Mouse (Mus musculus): Measurements from ENCODE around the gene Slc9a8. TPM values are rescaled to one million over a fixed set of nuclear protein-coding genes. Genes with fewer than 3 reads are reported as not detected.

The Slc9a8 gene
- polyA plus RNA-seq, 1 experiment from 2014 or later, result 27.5 TPM

DNA sequence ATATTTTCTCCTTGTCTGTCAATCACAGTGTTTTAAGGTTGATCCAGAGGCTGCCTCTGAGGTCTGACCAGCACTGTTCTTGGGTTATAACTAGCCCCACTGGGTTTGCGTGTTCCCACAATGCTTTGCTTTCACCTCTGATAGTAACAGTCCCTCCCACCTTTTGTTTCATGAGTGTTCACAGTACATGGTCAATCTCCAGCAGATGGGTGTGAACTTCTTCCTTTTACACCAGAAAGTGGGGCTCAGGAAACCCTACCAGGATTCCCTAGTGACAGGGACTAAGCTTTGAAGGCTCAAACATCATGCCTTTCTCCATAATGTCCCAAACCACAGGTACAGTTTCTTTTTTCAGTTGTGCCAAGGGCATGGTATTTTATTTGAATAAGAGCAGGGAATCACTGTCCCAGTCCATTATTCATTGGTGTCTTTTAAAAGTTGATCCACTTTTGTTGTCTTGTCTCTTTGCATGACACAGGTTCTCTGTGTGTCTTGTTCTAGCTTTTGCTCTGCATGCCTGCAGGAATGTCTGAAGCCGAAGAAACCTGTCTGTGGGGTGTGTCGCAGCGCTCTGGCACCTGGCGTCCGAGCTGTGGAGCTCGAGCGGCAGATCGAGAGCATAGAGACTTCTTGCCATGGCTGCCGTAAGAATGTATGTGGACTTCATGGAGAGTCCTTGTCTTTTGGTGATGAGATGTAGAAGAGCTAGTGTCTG is 85.2 kb downstream of the Slc9a8 start:
- 93% methylated on average over 10 of the region's 10 CpGs for WGBS
- H3K9me3 ChIP-seq (ENCODE audit: control insufficient read depth, low read depth, low read length), result no peaks in the 10 kb centered on the region

DNA sequence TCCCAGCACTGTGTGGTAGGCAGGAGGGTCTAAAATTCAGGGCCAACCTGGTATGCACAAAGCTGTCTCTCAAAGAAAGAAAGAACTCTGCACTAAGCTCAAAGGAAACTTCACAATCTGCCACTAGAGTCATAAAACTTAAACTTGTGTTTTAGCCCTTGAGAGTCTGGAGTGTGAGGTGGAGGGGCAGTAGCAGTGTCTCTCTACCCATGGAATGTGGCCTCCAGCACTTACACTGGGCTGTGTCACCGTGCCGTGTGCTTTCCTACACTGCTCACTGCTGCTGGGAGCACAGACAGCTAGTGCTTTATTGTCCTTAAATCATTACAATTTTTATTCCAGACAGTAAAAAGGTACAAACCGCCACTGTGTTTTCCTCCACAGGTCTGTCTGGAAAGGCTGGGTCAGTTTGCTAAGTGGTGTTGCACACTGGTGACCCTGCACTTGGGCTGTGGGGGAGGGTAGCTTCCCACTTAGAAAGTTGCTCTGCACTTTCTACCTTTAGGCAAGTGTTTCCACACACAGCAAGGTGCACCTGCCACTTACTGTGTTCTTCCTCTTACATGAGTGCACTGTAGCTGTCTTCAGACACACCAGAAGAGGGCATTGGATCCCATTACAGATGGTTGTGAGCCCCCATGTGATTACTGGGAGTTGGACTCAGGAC is 86.3 kb downstream of the Slc9a8 start:
- Histone ChIP-seq H3K4me2 (replicated peaks; ENCODE audit: low read depth, low read length) (no peak overlapping the region), H3K36me3 (ENCODE audit: control insufficient read depth, insufficient read depth, low read length) (peaks cover 56% of the 10 kb centered on the region), H3K4me3 (ENCODE audit: low read depth, low read length) (no peak overlapping the region), H3K4me1 (ENCODE audit: control insufficient read depth, insufficient read depth, low read length) (peaks cover 20% of the 10 kb centered on the region), H3K27me3 (ENCODE audit: control insufficient read depth, insufficient read depth, low read length) (no peaks in the 10 kb centered on the region), H3K9me3 (ENCODE audit: control insufficient read depth, low read depth, low read length) (no peaks in the 10 kb centered on the region), H3K27ac (ENCODE audit: low read length) (no peak overlapping the region), H3K9ac (replicated peaks; ENCODE audit: low read depth, low read length) (no peak overlapping the region)
- ATAC-seq (ENCODE audit: insufficient number of reproducible peaks, insufficient read depth, low FRiP score, low read depth), result no peak
- WGBS, result 90% methylated on average over 3 of the region's 3 CpGs

More for the DNA sequence above, 85.2 kb downstream of the Slc9a8 start:
- H3K4me1 ChIP-seq (ENCODE audit: control insufficient read depth, insufficient read depth, low read length), result peaks cover 20% of the 10 kb centered on the region
- H3K4me3 ChIP-seq (ENCODE audit: low read depth, low read length), result no peak overlapping the region
- peaks cover 45% of the 10 kb centered on the region for H3K36me3 ChIP-seq (ENCODE audit: control insufficient read depth, insufficient read depth, low read length)
- H3K4me2 ChIP-seq (replicated peaks; ENCODE audit: low read depth, low read length), result no peak overlapping the region
- no peaks in the 10 kb centered on the region for H3K27me3 ChIP-seq (ENCODE audit: control insufficient read depth, insufficient read depth, low read length)
- no peak overlapping the region for H3K9ac ChIP-seq (replicated peaks; ENCODE audit: low read depth, low read length)
- no peak for ATAC-seq (ENCODE audit: insufficient number of reproducible peaks, insufficient read depth, low FRiP score, low read depth)
- H3K27ac ChIP-seq (ENCODE audit: low read length), result no peak overlapping the region

DNA sequence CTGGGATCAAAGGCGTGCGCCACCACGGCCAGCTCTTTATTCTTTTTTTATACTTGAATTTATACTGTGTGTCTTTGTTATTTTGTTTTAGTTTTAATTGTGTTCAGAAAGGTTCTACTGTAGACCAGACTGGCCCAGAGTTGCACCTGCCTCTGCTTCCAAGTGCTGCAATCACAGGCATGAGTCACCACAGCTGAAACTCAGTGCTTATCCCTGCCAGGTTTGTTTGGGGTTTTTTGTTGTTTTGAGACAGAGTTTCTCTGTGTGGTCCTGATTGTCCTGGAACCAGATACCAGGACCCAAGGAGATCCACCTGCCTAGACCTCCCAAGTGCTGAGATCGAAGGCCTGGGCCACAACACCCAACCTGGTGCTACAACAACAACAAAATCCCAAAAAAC is 87.1 kb downstream of the Slc9a8 start:
- 94% methylated on average over 4 of the region's 4 CpGs for WGBS
- H3K4me3 ChIP-seq (ENCODE audit: low read depth, low read length), result no peak overlapping the region
- no peak for ATAC-seq (ENCODE audit: insufficient number of reproducible peaks, insufficient read depth, low FRiP score, low read depth)
- peaks cover 20% of the 10 kb centered on the region for H3K4me1 ChIP-seq (ENCODE audit: control insufficient read depth, insufficient read depth, low read length)
- H3K4me2 ChIP-seq (replicated peaks; ENCODE audit: low read depth, low read length), result no peak overlapping the region
- peaks cover 60% of the 10 kb centered on the region for H3K36me3 ChIP-seq (ENCODE audit: control insufficient read depth, insufficient read depth, low read length)
- H3K27ac ChIP-seq (ENCODE audit: low read length), result no peak overlapping the region
- H3K27me3 ChIP-seq (ENCODE audit: control insufficient read depth, insufficient read depth, low read length), result no peaks in the 10 kb centered on the region
- H3K9me3 ChIP-seq (ENCODE audit: control insufficient read depth, low read depth, low read length), result no peaks in the 10 kb centered on the region
- no peak overlapping the region for H3K9ac ChIP-seq (replicated peaks; ENCODE audit: low read depth, low read length)

DNA sequence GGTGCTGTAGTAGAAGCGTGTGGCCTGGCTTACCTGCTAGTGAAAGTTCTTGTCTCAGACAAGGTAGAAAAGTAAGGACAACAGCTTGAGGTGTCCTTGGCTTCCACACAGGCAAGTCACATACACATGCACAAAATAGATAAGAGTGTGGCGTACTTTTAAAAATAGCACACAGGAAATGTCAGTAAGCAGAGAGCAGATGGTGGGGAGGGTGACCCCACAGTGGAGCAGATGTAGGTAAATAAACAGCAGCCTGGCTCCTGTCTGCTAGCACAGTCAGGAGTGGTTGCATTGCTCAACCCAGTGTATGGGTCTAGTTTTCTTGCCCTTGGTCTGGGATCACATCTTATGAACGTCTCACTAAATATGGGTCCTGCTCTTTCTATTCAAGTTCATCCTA is 89.0 kb downstream of the Slc9a8 start:
- H3K9me3 ChIP-seq (ENCODE audit: control insufficient read depth, low read depth, low read length), result no peaks in the 10 kb centered on the region

DNA sequence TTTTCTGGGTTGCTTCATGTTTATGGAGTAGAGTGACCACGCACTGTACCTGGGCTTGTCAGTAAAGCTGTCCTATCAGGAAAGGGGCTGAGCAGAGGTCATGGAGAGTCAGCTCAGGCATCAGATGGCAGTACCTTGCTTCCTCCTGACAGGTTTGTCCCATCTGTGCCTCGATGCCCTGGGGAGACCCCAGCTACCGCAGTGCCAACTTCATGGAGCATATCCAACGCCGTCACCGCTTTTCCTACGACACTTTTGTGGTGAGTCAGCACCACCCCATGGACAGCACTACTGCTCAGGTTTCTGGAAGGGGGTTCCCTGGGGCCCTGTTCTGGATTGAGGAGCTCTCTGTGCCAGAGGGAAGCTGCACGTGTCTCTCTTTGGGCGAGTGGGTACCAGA is 90.9 kb downstream of the Slc9a8 start:
- H3K9me3 ChIP-seq (ENCODE audit: control insufficient read depth, low read depth, low read length), result no peaks in the 10 kb centered on the region
- H3K36me3 ChIP-seq (ENCODE audit: control insufficient read depth, insufficient read depth, low read length), result peaks cover 83% of the 10 kb centered on the region
- ATAC-seq (ENCODE audit: insufficient number of reproducible peaks, insufficient read depth, low FRiP score, low read depth), result no peak
- H3K27me3 ChIP-seq (ENCODE audit: control insufficient read depth, insufficient read depth, low read length), result no peaks in the 10 kb centered on the region
- H3K27ac ChIP-seq (ENCODE audit: low read length), result no peak overlapping the region
- WGBS, result 94% methylated on average over 9 of the region's 9 CpGs
- H3K9ac ChIP-seq (replicated peaks; ENCODE audit: low read depth, low read length), result no peak overlapping the region
- H3K4me2 ChIP-seq (replicated peaks; ENCODE audit: low read depth, low read length), result no peak overlapping the region
- no peak overlapping the region for H3K4me3 ChIP-seq (ENCODE audit: low read depth, low read length)
- no peaks in the 10 kb centered on the region for H3K4me1 ChIP-seq (ENCODE audit: control insufficient read depth, insufficient read depth, low read length)

More for the DNA sequence above, 89.0 kb downstream of the Slc9a8 start:
- ATAC-seq (ENCODE audit: insufficient number of reproducible peaks, insufficient read depth, low FRiP score, low read depth), result no peak
- H3K4me3 ChIP-seq (ENCODE audit: low read depth, low read length), result no peak overlapping the region
- no peaks in the 10 kb centered on the region for H3K27me3 ChIP-seq (ENCODE audit: control insufficient read depth, insufficient read depth, low read length)
- no peak overlapping the region for H3K9ac ChIP-seq (replicated peaks; ENCODE audit: low read depth, low read length)
- 76% methylated on average over 3 of the region's 3 CpGs for WGBS
- H3K4me1 ChIP-seq (ENCODE audit: control insufficient read depth, insufficient read depth, low read length), result peaks cover 3% of the 10 kb centered on the region
- H3K27ac ChIP-seq (ENCODE audit: low read length), result no peak overlapping the region
- no peak overlapping the region for H3K4me2 ChIP-seq (replicated peaks; ENCODE audit: low read depth, low read length)
- peaks cover 76% of the 10 kb centered on the region for H3K36me3 ChIP-seq (ENCODE audit: control insufficient read depth, insufficient read depth, low read length)

DNA sequence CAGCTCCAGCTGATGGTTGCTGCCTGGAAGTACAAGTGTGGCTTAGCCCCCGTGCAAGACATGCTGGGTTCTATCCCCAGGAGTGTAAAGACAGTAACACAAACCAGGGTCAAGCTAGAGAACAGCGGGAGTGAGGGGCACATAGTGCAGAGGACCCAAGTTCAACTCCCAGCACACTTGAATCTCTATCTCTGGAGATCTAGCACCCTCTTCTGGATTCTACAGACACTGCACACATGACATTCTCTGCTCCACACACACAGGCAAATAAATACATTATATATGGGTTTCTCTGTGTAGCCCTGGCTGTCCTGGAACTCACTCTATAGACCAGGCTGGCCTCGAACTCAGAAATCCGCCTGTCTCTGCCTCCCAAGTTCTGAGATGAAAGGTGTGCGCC is 91.5 kb downstream of the Slc9a8 start:
- 91% methylated on average over 5 of the region's 5 CpGs for WGBS
- ATAC-seq (ENCODE audit: insufficient number of reproducible peaks, insufficient read depth, low FRiP score, low read depth), result no peak
- Histone ChIP-seq H3K27me3 (ENCODE audit: control insufficient read depth, insufficient read depth, low read length) (no peaks in the 10 kb centered on the region), H3K36me3 (ENCODE audit: control insufficient read depth, insufficient read depth, low read length) (peaks cover 83% of the 10 kb centered on the region), H3K27ac (ENCODE audit: low read length) (no peak overlapping the region), H3K4me3 (ENCODE audit: low read depth, low read length) (no peak overlapping the region), H3K9me3 (ENCODE audit: control insufficient read depth, low read depth, low read length) (no peaks in the 10 kb centered on the region), H3K4me2 (replicated peaks; ENCODE audit: low read depth, low read length) (no peak overlapping the region), H3K9ac (replicated peaks; ENCODE audit: low read depth, low read length) (no peak overlapping the region), H3K4me1 (ENCODE audit: control insufficient read depth, insufficient read depth, low read length) (no peaks in the 10 kb centered on the region)

DNA sequence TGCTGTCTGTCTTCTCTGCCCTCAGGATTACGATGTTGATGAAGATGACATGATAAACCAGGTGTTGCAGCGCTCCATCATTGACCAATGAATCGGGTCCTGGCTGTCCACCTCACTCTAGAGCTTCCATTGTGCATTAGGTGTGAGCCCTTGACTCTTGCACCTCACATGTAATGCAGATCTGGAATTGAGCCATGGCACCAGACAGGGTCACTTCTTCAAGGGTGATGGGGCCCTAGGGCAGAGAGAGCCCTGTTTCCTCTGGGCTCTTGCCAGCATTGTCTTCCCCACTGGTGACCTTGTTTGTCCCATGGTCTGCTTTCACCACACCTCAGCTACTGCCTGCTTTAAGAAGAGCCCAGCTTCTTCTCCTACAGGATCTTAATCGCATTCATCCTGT is 93.1 kb downstream of the Slc9a8 start:
- Histone ChIP-seq H3K36me3 (ENCODE audit: control insufficient read depth, insufficient read depth, low read length) (peaks cover 74% of the 10 kb centered on the region), H3K4me3 (ENCODE audit: low read depth, low read length) (no peak overlapping the region), H3K9me3 (ENCODE audit: control insufficient read depth, low read depth, low read length) (no peaks in the 10 kb centered on the region), H3K4me2 (replicated peaks; ENCODE audit: low read depth, low read length) (no peak overlapping the region), H3K27me3 (ENCODE audit: control insufficient read depth, insufficient read depth, low read length) (no peaks in the 10 kb centered on the region), H3K4me1 (ENCODE audit: control insufficient read depth, insufficient read depth, low read length) (no peaks in the 10 kb centered on the region), H3K9ac (replicated peaks; ENCODE audit: low read depth, low read length) (no peak overlapping the region), H3K27ac (ENCODE audit: low read length) (no peak overlapping the region)
- ATAC-seq (ENCODE audit: insufficient number of reproducible peaks, insufficient read depth, low FRiP score, low read depth), result no peak
- 96% methylated on average over 4 of the region's 4 CpGs for WGBS

DNA sequence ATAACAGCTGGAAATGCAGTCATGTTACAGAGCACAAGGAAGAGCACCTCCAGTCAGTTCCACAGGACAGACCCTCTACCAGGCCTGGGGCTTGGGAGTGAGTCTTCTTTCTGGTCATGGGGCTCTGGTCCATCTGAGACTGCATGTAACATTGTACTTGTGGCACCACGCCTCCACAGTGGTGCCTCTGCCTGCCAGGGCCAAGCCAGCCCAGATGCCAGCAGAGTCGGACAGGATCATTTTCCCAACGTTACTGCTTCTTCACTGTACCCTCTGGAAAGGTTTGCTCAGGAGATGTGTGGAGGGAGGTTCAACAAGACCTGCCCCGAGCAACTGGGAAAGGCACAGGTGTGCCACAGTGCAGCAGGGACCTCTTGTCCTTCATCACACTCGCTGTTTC is 94.2 kb downstream of the Slc9a8 start:
- H3K27ac ChIP-seq (ENCODE audit: low read length), result no peak overlapping the region
- H3K27me3 ChIP-seq (ENCODE audit: control insufficient read depth, insufficient read depth, low read length), result no peaks in the 10 kb centered on the region
- H3K4me2 ChIP-seq (replicated peaks; ENCODE audit: low read depth, low read length), result no peak overlapping the region
- H3K36me3 ChIP-seq (ENCODE audit: control insufficient read depth, insufficient read depth, low read length), result peaks cover 65% of the 10 kb centered on the region
- WGBS, result 88% methylated on average over 5 of the region's 5 CpGs
- no peak overlapping the region for H3K9ac ChIP-seq (replicated peaks; ENCODE audit: low read depth, low read length)
- no peaks in the 10 kb centered on the region for H3K9me3 ChIP-seq (ENCODE audit: control insufficient read depth, low read depth, low read length)
- no peaks in the 10 kb centered on the region for H3K4me1 ChIP-seq (ENCODE audit: control insufficient read depth, insufficient read depth, low read length)
- ATAC-seq (ENCODE audit: insufficient number of reproducible peaks, insufficient read depth, low FRiP score, low read depth), result no peak
- no peak overlapping the region for H3K4me3 ChIP-seq (ENCODE audit: low read depth, low read length)
